Mouse (Mus musculus) hindbrain, embryonic 11.5 days (tissue): ENCODE data around the gene Kcnab3. TPM values are rescaled to one million over a fixed set of nuclear protein-coding genes. Genes with fewer than 3 reads are reported as not detected.

Experiments
- ATAC-seq: fragments of 200-750 bp; cut with Nextera tagmentation; 2 replicates; pipeline ENCODE4 v1.8.0; 2017; ENCODE audit warnings: mild to moderate bottlenecking, moderate TSS enrichment, moderate library complexity; ENCODE audit not compliant: low FRiP score
- DNase-seq: peaks from one replicate; pipeline ENCODE4 v3.0.0-alpha.2; 2015; ENCODE audit warnings: low spot score
- H3K27ac ChIP-seq: fragments of 300-500 bp; sonication (generic); 2 replicates; pipeline ENCODE4 v1.5.1; 2014; ENCODE audit warnings: mild to moderate bottlenecking, low read depth, low read length
- H3K27me3 ChIP-seq: fragments of 300-500 bp; sonication (generic); 2 replicates; pipeline ENCODE4 v1.6.1; 2014; ENCODE audit warnings: mild to moderate bottlenecking, low read length, moderate library complexity, mixed read lengths; ENCODE audit not compliant: control insufficient read depth, insufficient read depth
- H3K36me3 ChIP-seq: fragments of 300-500 bp; sonication (generic); 2 replicates; pipeline ENCODE4 v1.6.1; 2014; ENCODE audit warnings: mild to moderate bottlenecking, low read length, moderate library complexity, mixed read lengths; ENCODE audit not compliant: control insufficient read depth, insufficient read depth
- H3K4me1 ChIP-seq: fragments of 300-500 bp; sonication (generic); replicated peaks from 2 replicates; pipeline ENCODE4 v1.6.1; 2014; ENCODE audit warnings: low read length, mixed read lengths; ENCODE audit not compliant: control insufficient read depth, insufficient read depth
- H3K4me2 ChIP-seq: fragments of 300-500 bp; sonication (generic); replicated peaks from 2 replicates; pipeline ENCODE4 v1.6.1; 2014; ENCODE audit warnings: mild to moderate bottlenecking, low read depth, low read length
- H3K4me3 ChIP-seq: fragments of 300-500 bp; sonication (generic); 2 replicates; pipeline ENCODE4 v1.5.1; 2014; ENCODE audit warnings: low read depth, low read length
- H3K9ac ChIP-seq: fragments of 300-500 bp; sonication (generic); 2 replicates; pipeline ENCODE4 v1.6.1; 2014; ENCODE audit warnings: low read depth, low read length
- H3K9me3 ChIP-seq: fragments of 300-500 bp; sonication (generic); 2 replicates; pipeline ENCODE4 v1.6.1; 2016; ENCODE audit warnings: low read length; ENCODE audit not compliant: control insufficient read depth
- WGBS: fragments of 180-500 bp; shearing (Covaris S2); extraction: QIAGEN DNeasy Blood & Tissue Kit; methylation state at CpG from one replicate; pipeline ENCODE4 v1.1.7; 2014; 5-methylcytosine and 5-hydroxymethylcytosine counted together
- polyA plus RNA-seq: library from polyadenylated mRNA; unstranded; fragments of >200 nt; fragmentation: Nextera tagmentation; extraction: Ambion mirVana; gene quantifications from 2 replicates; pipeline ENCODE4 v1.2.1, GENCODE M21; 2014

The Kcnab3 gene
- polyA plus RNA-seq, 1 experiment from 2014 or later = 3.0 TPM

DNA sequence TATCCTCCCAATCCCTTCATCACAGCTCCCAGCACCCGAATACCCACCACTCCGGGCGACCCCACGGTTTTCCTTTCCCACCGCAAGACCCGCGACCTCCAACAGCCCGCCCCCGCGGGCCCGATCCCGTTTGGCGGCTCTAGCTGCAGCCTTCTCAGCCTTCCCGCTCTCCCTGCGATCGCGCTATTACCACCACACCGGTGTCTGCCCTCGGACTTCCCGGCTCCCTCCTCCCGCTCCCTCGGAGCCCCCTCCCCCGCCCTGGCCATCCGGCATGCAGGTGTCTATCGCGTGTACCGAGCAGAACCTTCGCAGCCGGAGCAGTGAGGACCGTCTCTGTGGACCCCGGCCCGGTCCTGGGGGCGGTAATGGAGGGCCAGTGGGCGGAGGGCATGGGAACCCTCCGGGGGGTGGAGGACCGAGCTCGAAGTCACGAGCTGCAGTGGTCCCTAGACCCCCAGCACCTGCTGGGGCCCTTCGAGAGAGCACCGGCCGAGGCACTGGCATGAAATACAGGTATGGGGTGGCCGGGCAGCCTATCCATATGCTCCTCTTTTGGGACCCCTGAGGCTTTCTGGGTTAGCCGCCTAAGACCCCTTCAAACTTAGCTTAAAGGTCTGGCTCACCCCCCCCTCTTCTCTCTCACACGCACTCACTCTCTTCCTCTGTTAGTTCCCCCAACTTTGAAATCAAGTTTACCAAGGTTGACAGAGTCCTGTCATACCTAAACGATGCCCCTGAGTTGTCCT lies 524 bp downstream of the Kcnab3 start:
- WGBS = 1% methylated on average over 44 of the region's 45 CpGs
- ATAC-seq (peak; percentile 38; the same call in 1 of the 2 replicates), DNase-seq (no peak)
- H3K36me3 ChIP-seq = no peaks in the 10 kb centered on the region
- H3K27me3 ChIP-seq = peaks cover 13% of the 10 kb centered on the region
- peaks cover 12% of the 10 kb centered on the region for H3K4me1 ChIP-seq
- no peak overlapping the region for H3K27ac ChIP-seq
- no peaks in the 10 kb centered on the region for H3K9me3 ChIP-seq
- H3K9ac ChIP-seq = peak overlapping the region; percentile 62
- H3K4me3 ChIP-seq = peak overlapping the region; percentile 46
- peak overlapping the region; percentile 93 for H3K4me2 ChIP-seq

GRCm38 (mm10) chr11:69327157-69327442 lies 1.0 kb downstream of the Kcnab3 start:
- DNase-seq (no peak), ATAC-seq (no peak)
- no peaks in the 10 kb centered on the region for H3K9me3 ChIP-seq
- H3K27me3 ChIP-seq = peaks cover 13% of the 10 kb centered on the region
- no peak overlapping the region for H3K9ac ChIP-seq
- no peak overlapping the region for H3K27ac ChIP-seq
- 7% methylated on average over 9 of the region's 9 CpGs for WGBS
- peaks cover 10% of the 10 kb centered on the region for H3K4me1 ChIP-seq
- peak overlapping the region; percentile 93; the same call in 1 of the 2 replicates for H3K4me2 ChIP-seq
- H3K36me3 ChIP-seq = no peaks in the 10 kb centered on the region
- peak overlapping the region; percentile 46; the same call in 1 of the 2 replicates for H3K4me3 ChIP-seq

DNA sequence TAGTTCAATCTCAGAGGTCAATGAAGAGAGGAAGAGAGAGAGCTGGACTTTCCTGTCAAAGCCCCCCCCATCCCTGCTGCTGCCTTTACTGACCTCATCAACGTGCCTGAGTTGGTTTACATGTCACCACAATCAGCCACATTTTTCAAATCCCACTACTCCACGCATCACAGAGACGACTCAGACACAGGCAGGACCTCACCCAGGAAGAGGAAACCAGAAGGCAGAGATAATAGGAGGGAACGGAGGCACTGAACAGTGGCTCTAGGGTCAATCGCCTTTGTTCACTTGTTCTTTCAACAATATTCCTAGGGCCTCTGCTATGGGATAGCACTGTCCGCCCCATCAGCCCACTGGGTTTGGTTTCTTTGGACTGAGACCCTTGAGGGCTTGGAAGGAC lies 1.6 kb downstream of the Kcnab3 start:
- peaks cover 9% of the 10 kb centered on the region for H3K4me1 ChIP-seq
- 41% methylated on average over 6 of the region's 6 CpGs for WGBS
- H3K36me3 ChIP-seq = no peaks in the 10 kb centered on the region
- no peak overlapping the region for H3K9ac ChIP-seq
- no peak for DNase-seq
- H3K27ac ChIP-seq = no peak overlapping the region
- H3K27me3 ChIP-seq = peaks cover 13% of the 10 kb centered on the region
- H3K4me3 ChIP-seq = no peak overlapping the region
- no peak for ATAC-seq
- H3K4me2 ChIP-seq = no peak overlapping the region
- no peaks in the 10 kb centered on the region for H3K9me3 ChIP-seq

DNA sequence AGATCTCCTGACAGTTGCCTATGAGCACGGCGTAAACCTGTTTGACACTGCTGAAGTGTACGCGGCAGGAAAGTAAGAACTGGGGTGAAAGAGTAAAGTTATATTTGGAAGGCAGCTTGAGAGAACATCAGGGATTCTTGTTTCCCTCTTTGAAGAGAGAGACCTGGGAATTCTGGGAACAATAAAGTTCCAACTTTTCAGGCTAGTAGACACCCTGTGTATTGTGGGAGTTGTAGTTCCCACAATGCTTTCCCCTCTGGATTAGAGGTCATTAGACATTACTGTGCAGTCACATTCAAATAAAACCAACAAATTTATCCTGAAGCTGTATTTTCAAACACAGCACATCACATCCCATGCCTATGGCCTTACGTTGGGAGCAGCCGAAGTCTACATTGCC lies 2.5 kb downstream of the Kcnab3 start:
- WGBS = 96% methylated on average over 6 of the region's 6 CpGs
- H3K27ac ChIP-seq = no peak overlapping the region
- no peak overlapping the region for H3K4me2 ChIP-seq
- ATAC-seq (no peak), DNase-seq (no peak)
- H3K9ac ChIP-seq = no peak overlapping the region
- no peaks in the 10 kb centered on the region for H3K9me3 ChIP-seq
- peaks cover 9% of the 10 kb centered on the region for H3K4me1 ChIP-seq
- no peak overlapping the region for H3K4me3 ChIP-seq
- peaks cover 13% of the 10 kb centered on the region for H3K27me3 ChIP-seq
- H3K36me3 ChIP-seq = no peaks in the 10 kb centered on the region

GRCm38 (mm10) chr11:69331152-69331551 lies 5.1 kb downstream of the Kcnab3 start:
- H3K36me3 ChIP-seq = no peaks in the 10 kb centered on the region
- no peak overlapping the region for H3K4me3 ChIP-seq
- 88% methylated on average over 6 of the region's 6 CpGs for WGBS
- H3K9me3 ChIP-seq = no peaks in the 10 kb centered on the region
- peaks cover 13% of the 10 kb centered on the region for H3K27me3 ChIP-seq
- peaks cover 9% of the 10 kb centered on the region for H3K4me1 ChIP-seq
- H3K4me2 ChIP-seq = no peak overlapping the region
- ATAC-seq (no peak), DNase-seq (no peak)
- H3K9ac ChIP-seq = peak overlapping the region; percentile 34
- H3K27ac ChIP-seq = no peak overlapping the region

DNA sequence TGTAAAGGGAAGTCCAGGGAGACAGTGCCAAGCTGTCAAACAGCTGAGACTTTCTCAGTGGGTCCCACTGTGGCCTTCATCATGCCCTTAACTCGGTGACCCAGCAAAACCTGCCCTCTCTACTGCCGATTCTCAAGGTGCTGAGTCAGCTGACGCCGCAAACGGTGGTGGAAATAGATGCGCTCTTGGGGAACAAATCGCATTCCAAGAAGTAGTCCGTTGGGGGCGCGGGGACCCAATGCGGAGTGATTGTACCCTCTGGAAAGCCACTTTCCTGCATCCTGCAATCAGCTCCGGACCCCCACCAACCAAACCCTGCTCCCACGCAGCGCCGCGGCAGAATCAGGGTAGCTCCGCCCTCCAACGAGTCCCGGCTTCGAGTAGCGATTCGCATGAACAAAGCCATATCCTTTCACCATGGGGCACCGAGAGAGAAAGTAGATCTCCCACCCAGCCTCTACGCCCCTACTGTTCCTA lies 5.9 kb downstream of the Kcnab3 start:
- peak; percentile 51; the same call in 1 of the 2 replicates for ATAC-seq
- 3% methylated on average over 24 of the region's 24 CpGs for WGBS
- peaks cover 2% of the 10 kb centered on the region for H3K4me1 ChIP-seq

GRCm38 (mm10) chr11:69332713-69333253 lies 6.7 kb downstream of the Kcnab3 start:
- H3K9ac ChIP-seq = peak overlapping the region; percentile 34
- no peak overlapping the region for H3K27ac ChIP-seq
- H3K4me1 ChIP-seq = peaks cover 2% of the 10 kb centered on the region
- DNase-seq (no peak), ATAC-seq (no peak)
- H3K9me3 ChIP-seq = no peaks in the 10 kb centered on the region
- no peaks in the 10 kb centered on the region; the same call in 1 of the 2 replicates for H3K27me3 ChIP-seq
- no peak overlapping the region; the same call in 1 of the 2 replicates for H3K4me3 ChIP-seq
- no peak overlapping the region for H3K4me2 ChIP-seq
- 37% methylated on average over 8 of the region's 8 CpGs for WGBS
- H3K36me3 ChIP-seq = no peaks in the 10 kb centered on the region

More for the DNA sequence above, 5.9 kb downstream of the Kcnab3 start:
- DNase-seq = peak; percentile 86
- H3K9ac ChIP-seq = peak overlapping the region; percentile 34
- H3K4me2 ChIP-seq = peak overlapping the region; percentile 36
- no peaks in the 10 kb centered on the region for H3K9me3 ChIP-seq
- no peaks in the 10 kb centered on the region for H3K36me3 ChIP-seq
- peak overlapping the region; percentile 27 for H3K4me3 ChIP-seq
- peak overlapping the region; percentile 34; the same call in 1 of the 2 replicates for H3K27ac ChIP-seq
- H3K27me3 ChIP-seq = peaks cover 6% of the 10 kb centered on the region

DNA sequence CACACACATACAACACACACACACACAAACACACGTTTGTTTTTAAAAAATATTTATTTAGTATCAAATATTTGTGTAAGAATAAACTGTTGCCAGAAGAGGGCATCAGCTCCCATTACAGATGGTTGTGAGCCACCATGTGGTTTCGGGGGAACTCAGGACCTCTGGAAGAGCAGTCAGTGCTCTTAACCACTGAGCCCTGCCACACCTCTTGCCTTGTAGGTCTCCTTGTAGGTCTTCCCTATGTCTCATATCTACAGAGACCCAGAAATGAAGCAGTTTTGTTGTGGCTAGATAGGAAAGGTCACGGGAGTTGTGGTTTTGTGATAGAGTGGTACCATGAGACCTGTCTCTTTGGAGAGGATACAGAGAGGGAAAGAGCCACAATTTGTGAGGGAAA lies 7.9 kb downstream of the Kcnab3 start:
- no peak for ATAC-seq
- WGBS = 67% methylated on average over 3 of the region's 3 CpGs
- H3K4me2 ChIP-seq = no peak overlapping the region
- H3K27ac ChIP-seq = no peak overlapping the region
- no peak overlapping the region for H3K4me3 ChIP-seq
- no peaks in the 10 kb centered on the region for H3K9me3 ChIP-seq
- H3K9ac ChIP-seq = no peak overlapping the region
- no peaks in the 10 kb centered on the region for H3K27me3 ChIP-seq
- H3K36me3 ChIP-seq = no peaks in the 10 kb centered on the region
- no peak for DNase-seq
- H3K4me1 ChIP-seq = peaks cover 2% of the 10 kb centered on the region

- no peak for ATAC-seq
- no peak for DNase-seq
- Histone ChIP-seq H3K27me3 (no peaks in the 10 kb centered on the region), H3K36me3 (no peaks in the 10 kb centered on the region), H3K4me2 (no peak overlapping the region), H3K9ac (no peak overlapping the region), H3K27ac (no peak overlapping the region), H3K4me3 (no peak overlapping the region), H3K9me3 (no peaks in the 10 kb centered on the region), H3K4me1 (peaks cover 2% of the 10 kb centered on the region)
- WGBS = 78% methylated on average over 4 of the region's 4 CpGs
Observed at GRCm38 (mm10) chr11:69334796-69335195, 8.7 kb downstream of the Kcnab3 start.
